ENCODE assay signal across 10 mouse cellular contexts in the genomic region with DNA sequence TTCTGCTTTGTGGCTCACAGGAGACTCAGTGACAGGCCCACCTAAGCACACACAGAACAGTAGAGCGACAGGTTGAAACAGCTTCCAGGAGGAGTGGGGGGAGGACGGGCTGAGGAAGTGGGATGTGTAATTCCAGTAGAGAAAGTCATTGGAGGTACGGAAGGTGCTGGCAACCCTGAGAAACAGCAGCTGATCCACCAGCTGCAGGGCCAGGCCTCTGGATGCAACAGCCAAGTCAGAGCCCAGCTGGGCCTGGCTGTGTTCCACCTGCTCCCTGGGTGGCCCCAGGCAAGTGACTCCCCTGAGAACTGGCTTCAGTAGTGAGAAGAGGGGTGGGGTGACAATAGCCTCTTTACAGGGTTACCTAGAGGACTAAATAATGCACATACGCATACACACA. TPM values are rescaled to one million over a fixed set of nuclear protein-coding genes. Genes with fewer than 3 reads are reported as not detected.
DNase-seq lines count a peak whose midpoint lies in the region; ATAC-seq and TF ChIP-seq lines count a peak whose summit lies in the region.
"Had no signal": no experiment of that assay in that cellular context is flagged by ENCODE, and none has a peak within 500 bp of the region (broad histone marks: within the 10 kb centered on the region; RNA-seq: fewer than 3 reads in every experiment).

No protein-coding gene starts in this region.

- H3K27ac ChIP-seq in kidney, embryonic 16.5 days (ENCODE audit: low read length): no peak overlapping the region
- H3K27ac ChIP-seq in left cerebral cortex, adult 2 months: no peak overlapping the region
- no peak overlapping the region for H3K27ac ChIP-seq in thymus, adult 2 months (ENCODE audit: control insufficient read depth, insufficient read depth, low read length)
- H3K27ac ChIP-seq: liver, embryonic 14.5 days had no signal

- intact Hi-C loops in gastrocnemius, postnatal 14 days (cut with DNase I; ENCODE audit: low total_unique reads): no loop called here
- intact Hi-C loops in left cerebral cortex, adult 2 months (cut with DNase I): loop anchor here (5.0 kb wide), 1 partner anchor 44 kb away; a partner anchor contains a TSS

- no peak overlapping the region for H3K9ac ChIP-seq in kidney, embryonic 16.5 days (replicated peaks; ENCODE audit: low read length)
- H3K9ac ChIP-seq: liver, embryonic 14.5 days had no signal

- H3K4me1 ChIP-seq in kidney, embryonic 16.5 days (ENCODE audit: insufficient read depth, low read length): no peaks in the 10 kb centered on the region
- H3K4me1 ChIP-seq in thymus, adult 2 months (replicated peaks; ENCODE audit: control insufficient read depth, insufficient read depth, low read length): no peaks in the 10 kb centered on the region

- no peaks in the 10 kb centered on the region for H3K36me3 ChIP-seq in kidney, embryonic 16.5 days (ENCODE audit: insufficient read depth, low read length)
- H3K36me3 ChIP-seq in thymus, adult 2 months (ENCODE audit: control insufficient read depth, insufficient read depth, low read length): no peaks in the 10 kb centered on the region

- 63% methylated on average over 4 of the region's 4 CpGs for WGBS in kidney, embryonic 16.5 days
- WGBS in thymus, adult 2 months: 93% methylated on average over 4 of the region's 4 CpGs

- H3K27me3 ChIP-seq in kidney, embryonic 16.5 days (ENCODE audit: insufficient read depth, low read length): no peaks in the 10 kb centered on the region
- no peaks in the 10 kb centered on the region for H3K27me3 ChIP-seq in thymus, adult 2 months (ENCODE audit: control insufficient read depth, insufficient read depth, low read length)

- no peak overlapping the region for H3K4me3 ChIP-seq in kidney, embryonic 16.5 days (ENCODE audit: low read length)
- H3K4me3 ChIP-seq in left cerebral cortex, adult 2 months: no peak overlapping the region
- H3K4me3 ChIP-seq in thymus, adult 2 months (ENCODE audit: control insufficient read depth, insufficient read depth, low read length): no peak overlapping the region
- H3K4me3 ChIP-seq: erythroblast, embryonic 14.5 days had no signal

- H3K4me2 ChIP-seq in kidney, embryonic 16.5 days (replicated peaks; ENCODE audit: low read depth, low read length): no peak overlapping the region

- no peak for ATAC-seq in kidney, embryonic 16.5 days (ENCODE audit: low FRiP score, low TSS enrichment)
- ATAC-seq in megakaryocyte, adult 5-6 weeks (ENCODE audit: poor library complexity, severe bottlenecking): no peak

- no peak for TF ChIP-seq POLR2A in thymus, adult 2 months (IDR thresholded peaks at IDR 0.05; ENCODE audit: control insufficient read depth, extremely low read depth, insufficient read depth, low read length, poor library complexity)

- peak; percentile 42 to 45 for DNase-seq in kidney, postnatal 4 days
- DNase-seq in brain, adult 2 months (ENCODE audit: low read depth, low spot score): peak; percentile 57
- peak; percentile 76 for DNase-seq in gastrocnemius, postnatal 14 days
- DNase-seq in left cerebral cortex, adult 2 months (ENCODE audit: extremely low spot score in 1 of 2, low spot score in 2 of 2): peak; percentile 20 to 43
- DNase-seq in yolk sac, embryonic 10.5 days (ENCODE audit: low spot score): no peak
- DNase-seq in thymus, adult 2 months: no peak

- no peaks in the 10 kb centered on the region for H3K9me3 ChIP-seq in kidney, embryonic 16.5 days (ENCODE audit: low read length)

- TF ChIP-seq CTCF in left cerebral cortex, adult 2 months (IDR thresholded peaks at IDR 0.05): no peak
- no peak for TF ChIP-seq CTCF in thymus, adult 2 months (IDR thresholded peaks at IDR 0.05; ENCODE audit: borderline replicate concordance, control insufficient read depth, extremely low read depth, insufficient read depth, low read length, poor library complexity)

RNA-seq across cellular contexts. Expression of a gene that starts 27.8 kb away (rescaled TPM):
- 0.55 and 1.1 TPM in 2 replicates for polyA plus RNA-seq in kidney, embryonic 16.5 days (2015; fragmentation: Nextera tagmentation; extraction: Ambion mirVana)
- total RNA-seq in gastrocnemius, postnatal 14 days (2021): not detected
- 100 to 1,000 TPM; 110 to 118 TPM for total RNA-seq in left cerebral cortex, adult 2 months (2021)
- not detected in 2 replicates for total RNA-seq in megakaryocyte, adult 5-6 weeks (2015)
- not detected in 2 replicates for total RNA-seq in megakaryocyte, adult 5-6 weeks (2017)
- 0.89 and 1.4 TPM in 2 replicates for polyA plus RNA-seq in thymus, adult 2 months (2012; rRNA removed)
- polyA plus RNA-seq: erythroblast, embryonic 14.5 days had no signal

RNA-seq across cellular contexts. Expression of a gene that starts 45.5 kb away (rescaled TPM):
- polyA plus RNA-seq in kidney, embryonic 16.5 days (2015; fragmentation: Nextera tagmentation; extraction: Ambion mirVana): not detected in 2 replicates
- total RNA-seq in gastrocnemius, postnatal 14 days (2021): not detected
- under 1 TPM; 0.68 to 0.81 TPM for total RNA-seq in left cerebral cortex, adult 2 months (2021)
- total RNA-seq in megakaryocyte, adult 5-6 weeks (2015): not detected in 2 replicates
- not detected in 2 replicates for total RNA-seq in megakaryocyte, adult 5-6 weeks (2017)
- not detected in 2 replicates for polyA plus RNA-seq in thymus, adult 2 months (2012; rRNA removed)
- polyA plus RNA-seq: erythroblast, embryonic 14.5 days; liver, embryonic 14.5 days had no signal

RNA-seq across cellular contexts. Expression of a gene that starts 56.7 kb away (rescaled TPM):
- polyA plus RNA-seq in kidney, embryonic 16.5 days (2015; fragmentation: Nextera tagmentation; extraction: Ambion mirVana): 6.3 and 6.7 TPM in 2 replicates
- total RNA-seq in gastrocnemius, postnatal 14 days (2021): under 1 TPM; 0.40 to 0.55 TPM
- total RNA-seq in left cerebral cortex, adult 2 months (2021): 10 to 100 TPM in 1 of 2 experiments, 1 to 10 TPM in 1; 7.7 to 11.8 TPM
- total RNA-seq in megakaryocyte, adult 5-6 weeks (2015): 0.11 TPM in 1 of 2 replicates, not detected in the other
- 0.11 TPM in 1 of 2 replicates, not detected in the other for total RNA-seq in megakaryocyte, adult 5-6 weeks (2017)
- polyA plus RNA-seq in thymus, adult 2 months (2012; rRNA removed): 4.9 and 6.1 TPM in 2 replicates

Comparison
In these comparisons a context has a peak if more than half of its experiments do, and no peak if none do; other contexts are left out.
1. DNase-seq: peak in kidney, postnatal 4 days (2 of 2), brain, adult 2 months (single experiment), gastrocnemius, postnatal 14 days (single experiment) and left cerebral cortex, adult 2 months (2 of 2); none in yolk sac, embryonic 10.5 days (single experiment) and thymus, adult 2 months (single experiment).
2. RNA of a gene that starts 27.8 kb away (total RNA-seq): 110 to 118 TPM in left cerebral cortex, adult 2 months; not detected in gastrocnemius, postnatal 14 days and not detected in megakaryocyte, adult 5-6 weeks; every median in the first group is over 100 times any median in the second.
3. RNA of a gene that starts 56.7 kb away (total RNA-seq): 7.7 to 11.8 TPM in left cerebral cortex, adult 2 months; 0.40 to 0.55 TPM in gastrocnemius, postnatal 14 days and 0.11 TPM in megakaryocyte, adult 5-6 weeks; every median in the first group is over 4 times any median in the second.